Mouse (Mus musculus) MEL (cell line): Measurements from ENCODE around the gene Pate3. TPM values are rescaled to one million over a fixed set of nuclear protein-coding genes. Genes with fewer than 3 reads are reported as not detected.
A peak's percentile ranks its signal among the peaks of the same experiment; 100 is the strongest.
"Not testable (repeated sequence)": the region's sequence is repeated elsewhere in the genome, so short reads cannot be mapped to it uniquely, and the experiment has no call there.

Source experiments
- DNase-seq: peaks from one replicate; pipeline ENCODE4 v3.0.0; 2011; ENCODE audit warnings: low read depth, low spot score
- H3K27ac ChIP-seq: 2 replicates; pipeline ENCODE4 v1.5.1; 2012; ENCODE audit warnings: low read depth, mild to moderate bottlenecking, control low read depth, low read length, moderate library complexity; ENCODE audit not compliant: control insufficient read depth
- H3K27me3 ChIP-seq, 2 experiments: fragments of 150-350 bp in 1 of 2; sonication (generic) in 1 of 2; 2 replicates each; pipeline ENCODE4 v1.6.1; 2012; ENCODE audit warnings: low read length in 2 of 2, mild to moderate bottlenecking in 2 of 2, improper control_type of control experiment in 1 of 2, moderate library complexity in 1 of 2; ENCODE audit not compliant: insufficient read depth in 2 of 2, control insufficient read depth in 1 of 2
- H3K36me3 ChIP-seq, 2 experiments: 2 replicates each; pipeline ENCODE4 v1.6.1; 2012 to 2014; ENCODE audit warnings: low read length in 2 of 2, improper control_type of control experiment in 1 of 2, inconsistent platforms in 1 of 2, mild to moderate bottlenecking in 1 of 2; ENCODE audit not compliant: insufficient read depth in 2 of 2, control insufficient read depth in 1 of 2
- H3K4me1 ChIP-seq, 2 experiments: fragments of 150-350 bp in 1 of 2; sonication (generic) in 1 of 2; 2 replicates each; pipeline ENCODE4 v1.6.1; 2012; ENCODE audit warnings: low read length in 2 of 2, improper control_type of control experiment in 1 of 2, mild to moderate bottlenecking in 1 of 2; ENCODE audit not compliant: insufficient read depth in 2 of 2, control insufficient read depth in 1 of 2
- H3K4me3 ChIP-seq, 2 experiments: fragments of 150-350 bp in 1 of 2; sonication (generic) in 1 of 2; 2 replicates each; pipeline ENCODE4 v1.5.1; 2012; ENCODE audit warnings: low read depth in 2 of 2, low read length in 2 of 2, mild to moderate bottlenecking in 2 of 2, moderate library complexity in 2 of 2, control low read depth in 1 of 2, improper control_type of control experiment in 1 of 2; ENCODE audit not compliant: control insufficient read depth in 1 of 2, insufficient read depth in 1 of 2
- H3K79me2 ChIP-seq: 2 replicates; pipeline ENCODE4 v1.6.1; 2012; ENCODE audit warnings: mild to moderate bottlenecking, low read length, moderate library complexity; ENCODE audit not compliant: control insufficient read depth, poor library complexity, insufficient read depth
- H3K9ac ChIP-seq: 2 replicates; pipeline ENCODE4 v1.6.1; 2012; ENCODE audit warnings: low read depth, mild to moderate bottlenecking, control low read depth, low read length, moderate library complexity; ENCODE audit not compliant: control insufficient read depth, poor library complexity, severe bottlenecking
- H3K9me3 ChIP-seq: fragments of 150-350 bp; sonication (generic); replicated peaks from 2 replicates; pipeline ENCODE4 v1.6.1; 2012; ENCODE audit warnings: mild to moderate bottlenecking, low read length, improper control_type of control experiment, moderate library complexity; ENCODE audit not compliant: insufficient read depth
- CHD1 ChIP-seq: IDR thresholded peaks from 2 replicates; pipeline ENCODE4 v1.6.1; 2012; ENCODE audit warnings: low read depth, mild to moderate bottlenecking, inconsistent platforms, low read length, improper control_type of control experiment
- CHD2 ChIP-seq: IDR thresholded peaks from 2 replicates; pipeline ENCODE4 v1.6.1; 2011; ENCODE audit warnings: low read length, improper control_type of control experiment
- CTCF ChIP-seq, 3 experiments: IDR thresholded peaks in 2 of 3; conservative IDR thresholded peaks in 1 of 3; 2 replicates each; pipeline ENCODE4 v1.5.1; 2011 to 2012; ENCODE audit warnings: low read length in 3 of 3, low read depth in 2 of 3, mild to moderate bottlenecking in 2 of 3, improper control_type of control experiment in 1 of 3, inconsistent platforms in 1 of 3, mixed read lengths in 1 of 3, moderate library complexity in 1 of 3; ENCODE audit not compliant: control insufficient read depth in 1 of 3, insufficient read depth in 1 of 3, poor library complexity in 1 of 3, severe bottlenecking in 1 of 3
- EP300 ChIP-seq, 2 experiments: IDR thresholded peaks; 2 replicates each; pipeline ENCODE4 v1.6.1; 2011; ENCODE audit warnings: improper control_type of control experiment in 2 of 2, low read length in 2 of 2, low read depth in 1 of 2, mild to moderate bottlenecking in 1 of 2
- HCFC1 ChIP-seq: IDR thresholded peaks from 2 replicates; pipeline ENCODE4 v1.6.1; 2012; ENCODE audit warnings: low read depth, mild to moderate bottlenecking, inconsistent platforms, low read length, improper control_type of control experiment, moderate library complexity
- KAT2A ChIP-seq: conservative IDR thresholded peaks from 2 replicates; pipeline ENCODE4 v1.6.1; 2012; ENCODE audit warnings: low read depth, low read length, improper control_type of control experiment, inconsistent platforms
- MEF2A ChIP-seq: IDR thresholded peaks from 2 replicates; pipeline ENCODE4 v1.6.1; 2014; ENCODE audit warnings: low read depth, mild to moderate bottlenecking, inconsistent platforms, low read length, improper control_type of control experiment; ENCODE audit not compliant: poor library complexity, insufficient replicate concordance, severe bottlenecking; ENCODE audit errors: extremely low read depth
- MXI1 ChIP-seq: IDR thresholded peaks from 2 replicates; pipeline ENCODE4 v1.6.1; 2011; ENCODE audit warnings: mild to moderate bottlenecking, low read depth, low read length, improper control_type of control experiment
- NRF1 ChIP-seq: IDR thresholded peaks from 2 replicates; pipeline ENCODE4 v1.6.1; 2014; ENCODE audit warnings: low read depth, mild to moderate bottlenecking, inconsistent platforms, low read length, improper control_type of control experiment, moderate library complexity; ENCODE audit not compliant: poor library complexity, insufficient read depth, severe bottlenecking
- POLR2AphosphoS2 ChIP-seq: IDR thresholded peaks from 2 replicates; pipeline ENCODE4 v1.6.1; 2011; ENCODE audit warnings: low read length, improper control_type of control experiment
- RAD21 ChIP-seq: IDR thresholded peaks from 2 replicates; pipeline ENCODE4 v1.6.1; 2011; ENCODE audit warnings: mild to moderate bottlenecking, low read depth, low read length, improper control_type of control experiment
- SMC3 ChIP-seq: IDR thresholded peaks from 2 replicates; pipeline ENCODE4 v1.6.1; 2011; ENCODE audit warnings: low read depth, low read length, improper control_type of control experiment
- TAL1 ChIP-seq: IDR thresholded peaks from 2 replicates; pipeline ENCODE4 v1.6.1; 2012; ENCODE audit warnings: mild to moderate bottlenecking, inconsistent platforms, low read length, moderate library complexity, mixed read lengths
- USF1 ChIP-seq: IDR thresholded peaks from 2 replicates; pipeline ENCODE4 v1.6.1; 2014; ENCODE audit warnings: low read depth, mild to moderate bottlenecking, inconsistent platforms, low read length, improper control_type of control experiment, moderate library complexity
- ZKSCAN1 ChIP-seq: IDR thresholded peaks from 2 replicates; pipeline ENCODE4 v1.6.1; 2012; ENCODE audit warnings: low read depth, mild to moderate bottlenecking, inconsistent platforms, low read length, improper control_type of control experiment, moderate library complexity
- ZMIZ1 ChIP-seq: IDR thresholded peaks from 2 replicates; pipeline ENCODE4 v1.6.1; 2012; ENCODE audit warnings: low read depth, mild to moderate bottlenecking, inconsistent platforms, low read length, improper control_type of control experiment, moderate library complexity
- polyA plus RNA-seq, 2 experiments: library from polyadenylated mRNA; stranded (reverse) in 1 of 2; unstranded in 1 of 2; fragments of >175 nt in 1 of 2; fragments of >200 nt in 1 of 2; gene quantifications; 2 replicates each; pipeline versions ENCODE4 v1.2.1 to v1.2.4; 2012; ENCODE audit warnings: low replicate concordance in 2 of 2, low read depth in 1 of 2; ENCODE audit not compliant: insufficient read length in 2 of 2, insufficient read depth in 1 of 2, missing spikeins in 1 of 2
- total RNA-seq: library from RNA; depleted of rRNA; stranded (reverse); fragments of 300-350 nt; gene quantifications from 2 replicates; pipeline ENCODE4 v1.2.3, GENCODE M21; 2012

Pate3 gene
- total and polyA plus RNA-seq, 3 experiments: not detected

DNA sequence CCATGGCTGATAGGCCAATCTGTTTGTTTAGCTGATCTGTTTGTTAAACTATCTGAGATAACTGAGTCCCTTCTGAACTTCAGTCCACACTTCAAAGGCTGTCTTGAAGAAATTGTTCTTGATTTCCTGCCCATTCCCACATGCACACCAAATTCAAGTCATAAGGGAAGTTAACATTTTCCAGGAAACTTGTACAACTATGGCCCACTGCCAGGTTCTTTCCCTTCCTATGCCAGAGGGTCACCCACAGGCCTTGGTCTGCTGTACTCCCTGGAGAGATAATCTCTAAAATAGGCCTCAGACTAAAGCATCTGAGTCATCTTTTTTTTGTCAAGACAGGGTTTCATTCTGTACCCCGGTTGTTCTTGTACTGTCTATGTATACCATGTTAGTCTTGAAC, 15.0 kb downstream of the Pate3 start:
- Histone ChIP-seq H3K36me3 (no peaks in the 10 kb centered on the region), H3K27me3 (no peaks in the 10 kb centered on the region), H3K4me1 (no peaks in the 10 kb centered on the region), H3K27ac (no peak overlapping the region), H3K79me2 (no peaks in the 10 kb centered on the region), H3K9ac (no peak overlapping the region), H3K9me3 (no peaks in the 10 kb centered on the region), H3K4me3 (no peak overlapping the region)
- TF ChIP-seq POLR2AphosphoS2: no peak
- no peak for TF ChIP-seq CHD2
- no peak for TF ChIP-seq ZMIZ1
- TF ChIP-seq MXI1: no peak
- TF ChIP-seq NRF1: no peak
- TF ChIP-seq MEF2A: no peak
- no peak for TF ChIP-seq CHD1
- TF ChIP-seq ZKSCAN1: no peak
- no peak for TF ChIP-seq TAL1
- no peak for TF ChIP-seq HCFC1
- no peak for TF ChIP-seq KAT2A
- DNase-seq: no peak

DNA sequence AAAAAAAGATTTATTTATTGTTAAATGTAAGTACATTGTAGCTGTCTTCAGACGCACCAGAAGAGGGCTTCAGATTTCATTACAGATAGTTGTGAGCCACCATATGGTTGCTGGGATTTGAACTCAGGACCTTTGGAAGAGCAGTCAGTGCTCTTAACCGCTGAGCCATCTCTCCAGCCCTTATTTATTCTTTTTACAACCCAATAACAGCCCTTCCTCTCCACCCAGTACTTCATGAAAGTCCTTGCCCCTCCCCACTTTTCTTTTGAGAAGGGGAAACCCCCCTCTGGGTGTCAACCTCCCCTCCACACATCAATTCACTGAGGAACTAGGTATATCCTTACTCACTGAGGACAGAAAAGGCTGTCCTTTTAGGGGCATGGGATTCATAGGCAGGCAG, 31.2 kb downstream of the Pate3 start:
- not testable (repeated sequence) for H3K9ac ChIP-seq, H3K27me3 ChIP-seq, DNase-seq, H3K27ac ChIP-seq, H3K4me1 ChIP-seq, H3K9me3 ChIP-seq, H3K79me2 ChIP-seq, H3K36me3 ChIP-seq, H3K4me3 ChIP-seq

DNA sequence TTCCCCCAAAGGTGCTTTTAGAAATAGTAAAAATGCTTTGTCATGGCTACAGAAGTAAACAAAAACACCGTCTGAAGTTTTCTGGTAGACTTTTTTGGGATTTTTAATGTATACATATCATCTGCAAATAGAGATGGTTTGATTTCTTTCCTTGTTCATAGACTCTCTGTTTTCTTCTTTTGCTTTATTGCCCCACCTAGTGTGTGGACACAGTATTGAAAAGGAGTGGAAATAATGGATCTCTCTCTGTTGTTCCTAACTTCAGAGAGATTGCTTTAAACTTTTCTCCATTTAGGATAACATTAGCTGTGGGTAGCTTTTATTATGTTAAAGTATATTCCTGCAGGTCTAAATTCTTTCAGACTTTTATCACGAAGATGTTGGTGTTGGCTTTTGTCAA, 34.0 kb downstream of the Pate3 start:
- DNase-seq: peak; percentile 4
- Histone ChIP-seq H3K4me1 (no peaks in the 10 kb centered on the region), H3K79me2 (no peaks in the 10 kb centered on the region), H3K9ac (no peak overlapping the region), H3K36me3 (no peaks in the 10 kb centered on the region), H3K27me3 (peaks cover 0 to 1% of the 10 kb centered on the region in 2 experiments; a peak in 2 of 4 replicates), H3K27ac (no peak overlapping the region), H3K4me3 (no peak overlapping the region), H3K9me3 (no peaks in the 10 kb centered on the region)
- TF ChIP-seq USF1 (no peak), RAD21 (peak; percentile 42), SMC3 (peak; percentile 38; the same call in 1 of the 2 replicates), KAT2A (no peak), CTCF (IDR thresholded peaks at IDR 0.05 in 2 of 3, conservative IDR thresholded peaks at IDR 0.05 in 1 of 3; ENCODE audit: control insufficient read depth in 1 of 3, insufficient read depth in 1 of 3, low read depth in 2 of 3, low read length in 3 of 3, poor library complexity in 1 of 3, severe bottlenecking in 1 of 3) (peak in 1 of 3 experiments; percentile 41; a peak in 2 of 6 replicates), EP300 (IDR thresholded peaks at IDR 0.05; ENCODE audit: low read depth in 1 of 2, low read length in 2 of 2) (no peak), NRF1 (no peak), TAL1 (no peak)
